Mouse (Mus musculus): ENCODE data around the gene Gapt. TPM values are rescaled to one million over a fixed set of nuclear protein-coding genes. Genes with fewer than 3 reads are reported as not detected.

Gene Gapt
- polyA plus RNA-seq, 1 experiment from 2014 or later = 0.21 TPM

DNA sequence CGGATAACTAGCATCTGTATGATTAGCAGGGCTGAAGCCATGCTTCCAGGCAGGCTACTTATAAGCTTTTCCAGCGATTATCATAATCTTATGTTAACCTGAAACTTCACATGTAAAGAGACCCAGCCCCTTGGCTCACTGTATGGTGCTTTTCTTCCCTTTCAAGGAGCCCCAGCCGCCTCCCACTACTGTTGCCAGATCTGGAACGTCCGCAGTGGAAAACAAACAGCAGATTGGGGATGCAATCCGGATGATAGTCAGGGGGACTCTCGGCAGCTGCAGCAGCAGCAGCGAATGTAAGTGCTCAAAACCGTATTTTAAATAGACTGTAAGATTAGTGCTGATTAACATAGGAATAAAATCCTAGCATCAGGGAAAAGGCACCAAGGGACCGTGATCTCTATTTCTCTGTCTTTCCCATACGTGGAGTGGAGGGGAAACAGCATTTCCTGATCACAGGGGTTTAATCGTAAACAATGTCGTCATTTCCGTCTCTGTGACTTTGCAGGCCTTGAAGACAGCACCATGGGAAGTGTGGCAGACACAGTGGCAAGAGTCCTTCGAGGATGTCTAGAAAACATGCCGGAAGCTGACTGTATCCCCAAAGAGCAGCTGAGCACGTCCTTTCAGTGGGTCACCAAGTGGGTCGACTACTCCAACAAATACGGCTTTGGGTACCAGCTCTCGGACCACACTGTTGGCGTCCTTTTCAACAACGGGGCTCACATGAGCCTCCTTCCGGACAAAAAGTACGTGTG is 41.7 kb upstream of the Gapt start:
- Histone ChIP-seq H3K27me3 (ENCODE audit: insufficient read depth, low read length) (no peaks in the 10 kb centered on the region), H3K4me1 (replicated peaks; ENCODE audit: insufficient read depth, low read length) (no peaks in the 10 kb centered on the region), H3K4me2 (ENCODE audit: low read length) (peak overlapping the region; percentile 90), H3K36me3 (ENCODE audit: insufficient read depth, low read length) (peaks cover 26% of the 10 kb centered on the region), H3K9ac (ENCODE audit: low read depth, low read length) (no peak overlapping the region), H3K27ac (peak overlapping the region; percentile 3; the same call in 1 of the 2 replicates), H3K9me3 (replicated peaks; ENCODE audit: low read length) (no peaks in the 10 kb centered on the region), H3K4me3 (replicated peaks; ENCODE audit: low read depth, low read length) (peak overlapping the region; percentile 20)
- DNase-seq (ENCODE audit: low spot score) (no peak), ATAC-seq (replicated peaks; ENCODE audit: low FRiP score, low read depth) (no peak)
- TF ChIP-seq CTCF (IDR thresholded peaks at IDR 0.05; ENCODE audit: low read depth) = no peak
- WGBS = 71% methylated on average over 24 of the region's 24 CpGs

DNA sequence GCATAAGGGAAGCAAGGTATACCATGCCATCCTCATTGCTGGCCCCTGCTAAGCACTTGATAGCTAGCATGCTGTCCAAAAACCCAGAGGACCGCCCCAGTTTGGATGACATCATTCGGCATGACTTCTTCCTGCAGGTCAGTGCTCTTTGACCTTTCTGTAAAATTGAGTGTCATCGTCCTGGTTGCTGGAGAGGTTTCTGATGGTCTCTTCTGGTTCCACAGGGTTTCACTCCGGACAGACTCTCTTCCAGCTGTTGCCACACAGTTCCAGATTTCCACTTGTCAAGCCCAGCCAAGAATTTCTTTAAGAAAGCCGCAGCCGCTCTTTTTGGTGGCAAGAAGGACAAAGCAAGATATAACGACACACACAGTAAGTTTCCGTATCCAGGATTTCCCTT is 40.8 kb upstream of the Gapt start:
- H3K27ac ChIP-seq = no peak overlapping the region
- 84% methylated on average over 8 of the region's 8 CpGs for WGBS
- peak overlapping the region; percentile 20 for H3K4me3 ChIP-seq (replicated peaks; ENCODE audit: low read depth, low read length)
- no peaks in the 10 kb centered on the region for H3K4me1 ChIP-seq (replicated peaks; ENCODE audit: insufficient read depth, low read length)
- TF ChIP-seq CTCF (IDR thresholded peaks at IDR 0.05; ENCODE audit: low read depth) = no peak
- DNase-seq (ENCODE audit: low spot score) = no peak
- ATAC-seq (replicated peaks; ENCODE audit: low FRiP score, low read depth) = no peak
- H3K9ac ChIP-seq (ENCODE audit: low read depth, low read length) = no peak overlapping the region
- peaks cover 26% of the 10 kb centered on the region for H3K36me3 ChIP-seq (ENCODE audit: insufficient read depth, low read length)
- no peaks in the 10 kb centered on the region for H3K27me3 ChIP-seq (ENCODE audit: insufficient read depth, low read length)
- H3K9me3 ChIP-seq (replicated peaks; ENCODE audit: low read length) = no peaks in the 10 kb centered on the region
- H3K4me2 ChIP-seq (ENCODE audit: low read length) = peak overlapping the region; percentile 90; the same call in 1 of the 2 replicates

DNA sequence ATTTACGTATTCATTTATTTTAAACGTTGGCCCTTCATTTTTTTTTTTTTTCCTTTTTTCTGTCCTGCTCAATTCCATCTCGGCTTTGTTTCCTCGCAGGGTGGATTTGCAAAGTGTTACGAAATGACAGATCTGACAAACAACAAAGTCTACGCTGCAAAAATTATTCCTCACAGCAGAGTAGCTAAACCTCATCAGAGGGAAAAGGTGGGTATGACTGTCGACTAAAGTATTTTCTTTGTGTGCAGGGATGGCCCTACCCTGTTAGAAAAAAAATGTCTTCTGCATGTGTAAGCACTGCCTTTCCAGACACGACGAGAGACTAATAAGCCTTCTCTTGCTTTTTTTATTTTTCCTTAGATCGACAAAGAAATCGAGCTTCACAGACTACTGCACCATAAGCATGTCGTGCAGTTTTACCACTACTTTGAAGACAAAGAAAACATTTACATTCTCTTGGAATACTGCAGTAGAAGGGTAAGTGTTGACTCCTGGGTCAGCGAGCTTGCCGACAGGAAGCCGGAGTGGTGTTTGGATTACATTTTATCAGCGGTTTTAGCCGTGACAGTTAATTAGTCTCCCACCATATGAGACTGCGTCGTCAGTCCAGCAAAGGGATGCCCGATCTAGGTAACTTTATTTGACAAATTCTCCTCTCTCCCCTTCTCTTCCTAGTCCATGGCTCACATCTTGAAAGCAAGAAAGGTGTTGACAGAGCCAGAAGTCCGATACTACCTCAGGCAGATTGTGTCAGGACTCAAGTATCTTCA is 39.1 kb upstream of the Gapt start:
- peak overlapping the region; percentile 75; the same call in 1 of the 2 replicates for H3K27ac ChIP-seq
- TF ChIP-seq CTCF (IDR thresholded peaks at IDR 0.05; ENCODE audit: low read depth) = no peak
- H3K4me1 ChIP-seq (replicated peaks; ENCODE audit: insufficient read depth, low read length) = no peaks in the 10 kb centered on the region
- 2% methylated on average over 21 of the region's 21 CpGs for WGBS
- H3K4me3 ChIP-seq (replicated peaks; ENCODE audit: low read depth, low read length) = peak overlapping the region; percentile 51
- no peaks in the 10 kb centered on the region for H3K9me3 ChIP-seq (replicated peaks; ENCODE audit: low read length)
- H3K36me3 ChIP-seq (ENCODE audit: insufficient read depth, low read length) = peaks cover 26% of the 10 kb centered on the region
- no peak for ATAC-seq (replicated peaks; ENCODE audit: low FRiP score, low read depth)
- H3K4me2 ChIP-seq (ENCODE audit: low read length) = peak overlapping the region; percentile 90
- peak; percentile 50 for DNase-seq (ENCODE audit: low spot score)
- no peaks in the 10 kb centered on the region for H3K27me3 ChIP-seq (ENCODE audit: insufficient read depth, low read length)
- H3K9ac ChIP-seq (ENCODE audit: low read depth, low read length) = peak overlapping the region; percentile 73

DNA sequence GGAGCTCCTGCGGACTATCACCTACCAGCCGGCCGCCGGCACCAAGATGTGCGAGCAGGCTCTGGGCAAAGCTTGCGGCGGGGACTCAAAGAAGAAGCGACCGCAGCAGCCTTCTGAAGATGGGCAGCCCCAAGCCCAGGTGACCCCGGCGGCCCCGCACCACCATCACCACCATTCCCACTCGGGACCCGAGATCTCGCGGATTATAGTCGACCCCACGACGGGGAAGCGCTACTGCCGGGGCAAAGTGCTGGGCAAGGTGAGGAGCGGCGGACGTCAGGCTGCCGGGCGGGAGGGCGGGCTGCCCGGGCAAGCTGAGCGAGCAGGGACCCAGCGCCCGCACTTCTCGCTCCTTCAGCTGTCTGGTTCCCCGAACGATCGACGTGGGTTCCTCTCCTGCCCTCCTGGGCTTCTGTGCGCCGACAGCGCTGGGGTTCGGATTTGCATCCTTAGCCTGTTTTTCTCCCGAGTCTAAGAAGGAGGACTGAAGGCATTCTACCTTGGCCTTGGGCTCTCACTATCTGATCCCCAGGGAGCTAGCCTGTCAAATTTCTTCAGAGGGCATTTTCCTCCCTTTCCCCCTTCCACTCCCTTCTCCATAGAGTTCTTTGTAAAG is 38.3 kb upstream of the Gapt start:
- Histone ChIP-seq H3K4me1 (replicated peaks; ENCODE audit: insufficient read depth, low read length) (no peaks in the 10 kb centered on the region), H3K27ac (peak overlapping the region; percentile 75), H3K9ac (ENCODE audit: low read depth, low read length) (peak overlapping the region; percentile 73), H3K36me3 (ENCODE audit: insufficient read depth, low read length) (peaks cover 20% of the 10 kb centered on the region), H3K4me2 (ENCODE audit: low read length) (peak overlapping the region; percentile 90), H3K4me3 (replicated peaks; ENCODE audit: low read depth, low read length) (peak overlapping the region; percentile 51), H3K27me3 (ENCODE audit: insufficient read depth, low read length) (no peaks in the 10 kb centered on the region), H3K9me3 (replicated peaks; ENCODE audit: low read length) (no peaks in the 10 kb centered on the region)
- no peak for TF ChIP-seq CTCF (IDR thresholded peaks at IDR 0.05; ENCODE audit: low read depth)
- under 1% methylated on average over 37 of the region's 41 CpGs for WGBS
- ATAC-seq (replicated peaks; ENCODE audit: low FRiP score, low read depth) = peak; percentile 5
- DNase-seq (ENCODE audit: low spot score) = peak; percentile 55

DNA sequence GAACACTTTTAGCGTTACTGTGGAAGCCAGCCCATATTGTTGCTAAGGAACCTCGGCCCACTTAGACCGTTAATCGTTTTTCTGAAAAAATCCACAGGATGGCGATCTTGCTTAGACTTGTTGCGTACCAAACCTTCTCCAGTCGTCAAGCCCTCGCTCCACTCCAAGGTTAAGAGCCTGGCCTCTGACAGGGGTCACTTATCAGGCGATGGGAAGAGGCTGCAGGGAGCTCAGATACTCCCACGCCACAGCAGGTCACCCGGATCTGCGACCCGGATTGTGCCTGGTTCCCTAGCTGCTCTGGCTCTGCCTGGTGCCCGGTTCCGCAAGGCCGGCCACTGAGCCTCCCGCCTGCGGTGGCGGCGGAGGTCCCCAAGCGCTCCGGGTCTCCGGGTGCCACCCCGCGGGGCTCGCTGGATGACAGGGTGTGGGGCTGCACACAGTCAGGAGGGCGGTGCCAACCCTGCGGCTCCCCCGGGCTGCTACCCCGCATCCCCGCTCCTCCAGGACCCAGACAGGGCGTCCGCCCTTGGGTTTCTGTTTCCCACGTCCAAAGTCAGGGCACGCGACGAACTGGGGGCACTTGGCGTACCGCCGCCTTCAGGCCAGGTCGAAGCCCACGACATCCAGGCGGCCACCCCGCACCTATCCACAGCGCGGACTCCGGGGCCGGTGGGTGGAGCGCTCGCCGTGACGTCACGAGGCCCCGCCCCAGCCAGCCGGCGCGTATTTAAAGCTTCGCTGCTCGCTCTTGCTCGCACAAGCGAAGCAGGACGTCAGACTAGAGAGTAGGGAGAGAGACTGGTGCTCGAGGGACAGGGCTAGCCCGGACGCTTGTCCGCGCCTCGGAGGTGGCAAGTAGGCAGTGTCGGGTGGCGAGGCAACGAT is 37.5 kb upstream of the Gapt start, which contains the start of gene Plk2:
Gene Plk2 (plus strand): TSS at position 756 of the 888 bp plus-strand sequence.
- peak within 1 kb of the TSS; percentile 51 for H3K4me3 ChIP-seq (replicated peaks; ENCODE audit: low read depth, low read length)
- peak within 1 kb of the TSS; percentile 83 for H3K27ac ChIP-seq
- peak within 1 kb of the TSS; percentile 73 for H3K9ac ChIP-seq (ENCODE audit: low read depth, low read length)
- DNase-seq (ENCODE audit: low spot score) (peak; percentile 98), ATAC-seq (replicated peaks; ENCODE audit: low FRiP score, low read depth) (peak; percentile 94)
- H3K27me3 ChIP-seq (ENCODE audit: insufficient read depth, low read length) = no peaks in the 10 kb centered on the region
- H3K36me3 ChIP-seq (ENCODE audit: insufficient read depth, low read length) = peaks cover 16% of the 10 kb centered on the region
- no peaks in the 10 kb centered on the region for H3K9me3 ChIP-seq (replicated peaks; ENCODE audit: low read length)
- H3K4me2 ChIP-seq (ENCODE audit: low read length) = peak within 1 kb of the TSS; percentile 90
- under 1% methylated on average over 71 of the region's 71 CpGs for WGBS
- peak; percentile 80 for TF ChIP-seq CTCF (IDR thresholded peaks at IDR 0.05; ENCODE audit: low read depth)
- H3K4me1 ChIP-seq (replicated peaks; ENCODE audit: insufficient read depth, low read length) = no peaks in the 10 kb centered on the region

All from kidney, postnatal 0 days (tissue).